Mouse (Mus musculus): ENCODE measurements at regions not wholly inside any gene's neighbourhood (a gene's known extent, or its start where the extent isn't known, plus 50 kb on each side); places are given as distances from the start of the nearest gene placed in this dataset.

DNA sequence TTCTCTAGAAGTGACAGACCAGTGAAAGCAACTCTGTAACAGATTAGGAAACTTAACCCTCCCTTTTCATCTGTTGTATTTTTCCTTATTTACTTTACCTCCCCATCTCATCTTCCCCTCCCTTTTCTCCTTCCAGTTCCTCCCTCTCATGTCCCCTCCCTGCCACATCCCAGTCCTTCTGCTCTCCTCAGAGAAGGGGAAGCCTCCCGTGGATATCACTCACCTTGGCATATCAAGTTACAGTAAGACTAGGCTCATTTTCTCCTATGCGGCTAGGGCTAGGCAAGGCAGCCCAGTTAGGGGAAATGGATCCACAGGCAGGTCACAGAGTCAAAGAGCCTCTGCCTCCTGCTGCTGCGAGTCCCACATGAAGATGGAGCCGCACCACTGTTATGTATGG, 75.0 kb upstream of the Adra1b start:
- TF ChIP-seq CTCF (IDR thresholded peaks at IDR 0.05; ENCODE audit: control insufficient read depth, insufficient read depth, insufficient replicate concordance, low read depth, low read length) (no peak), POLR2A (IDR thresholded peaks at IDR 0.05; ENCODE audit: control insufficient read depth, low read depth, low read length) (no peak)

DNA sequence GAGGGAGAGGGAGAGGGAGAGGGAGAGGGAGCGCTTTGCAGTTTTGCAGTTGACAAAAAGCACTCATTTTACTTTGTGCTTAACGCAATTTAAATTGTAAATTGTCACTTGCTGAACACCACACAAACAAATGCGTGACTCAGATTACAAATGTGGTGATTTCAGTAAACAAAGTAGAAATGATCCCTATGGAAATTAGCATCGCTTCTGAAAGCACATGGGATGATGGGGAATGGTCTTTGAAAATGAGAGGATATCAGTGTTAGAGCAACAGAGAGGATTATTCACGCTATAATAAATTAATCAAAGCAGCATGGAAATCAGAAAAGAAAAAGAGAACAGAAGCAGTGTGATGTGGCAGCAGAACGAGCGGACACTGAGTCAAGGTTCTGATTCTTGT, 78.4 kb upstream of the Adra1b start:
- no peaks in the 10 kb centered on the region for H3K4me1 ChIP-seq (ENCODE audit: control insufficient read depth, insufficient read depth, low read length)
- H3K27me3 ChIP-seq (ENCODE audit: control insufficient read depth, insufficient read depth, low read length), result no peaks in the 10 kb centered on the region
- no peak overlapping the region for H3K4me3 ChIP-seq (ENCODE audit: control insufficient read depth, low read depth, low read length)
- H3K36me3 ChIP-seq (ENCODE audit: control insufficient read depth, insufficient read depth, low read length), result no peaks in the 10 kb centered on the region
- TF ChIP-seq CTCF (IDR thresholded peaks at IDR 0.05; ENCODE audit: control insufficient read depth, insufficient read depth, insufficient replicate concordance, low read depth, low read length), result no peak
- TF ChIP-seq POLR2A (IDR thresholded peaks at IDR 0.05; ENCODE audit: control insufficient read depth, low read depth, low read length), result no peak
- no peak overlapping the region for H3K27ac ChIP-seq (ENCODE audit: control insufficient read depth, insufficient read depth, low read depth, low read length)

More for the DNA sequence above, 75.0 kb upstream of the Adra1b start:
- no peak overlapping the region for H3K27ac ChIP-seq (ENCODE audit: control insufficient read depth, insufficient read depth, low read depth, low read length)
- no peak overlapping the region for H3K4me3 ChIP-seq (ENCODE audit: control insufficient read depth, low read depth, low read length)
- H3K36me3 ChIP-seq (ENCODE audit: control insufficient read depth, insufficient read depth, low read length), result no peaks in the 10 kb centered on the region
- no peaks in the 10 kb centered on the region for H3K4me1 ChIP-seq (ENCODE audit: control insufficient read depth, insufficient read depth, low read length)
- H3K27me3 ChIP-seq (ENCODE audit: control insufficient read depth, insufficient read depth, low read length), result no peaks in the 10 kb centered on the region

DNA sequence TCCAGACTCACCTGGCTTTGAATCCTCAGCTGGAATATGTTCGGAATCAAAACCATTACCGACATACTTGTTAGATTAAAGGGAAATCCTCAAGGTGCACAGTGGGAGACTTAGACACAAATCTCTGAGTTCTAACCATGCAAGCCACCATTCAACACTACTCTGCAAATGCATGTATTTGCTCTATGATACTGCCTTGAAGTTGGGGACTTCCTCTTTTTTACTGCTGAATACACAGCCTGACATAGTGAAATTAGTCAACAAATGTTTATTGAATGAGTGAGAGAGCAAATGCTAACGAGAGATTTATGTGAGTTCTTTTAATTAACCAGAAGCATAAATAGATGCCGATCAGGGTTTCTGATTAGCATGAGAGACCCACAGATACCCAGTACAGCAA, 79.4 kb upstream of the Adra1b start:
- no peak overlapping the region for H3K27ac ChIP-seq (ENCODE audit: control insufficient read depth, insufficient read depth, low read depth, low read length)
- no peaks in the 10 kb centered on the region for H3K27me3 ChIP-seq (ENCODE audit: control insufficient read depth, insufficient read depth, low read length)
- no peaks in the 10 kb centered on the region for H3K4me1 ChIP-seq (ENCODE audit: control insufficient read depth, insufficient read depth, low read length)
- TF ChIP-seq POLR2A (IDR thresholded peaks at IDR 0.05; ENCODE audit: control insufficient read depth, low read depth, low read length) (no peak), CTCF (IDR thresholded peaks at IDR 0.05; ENCODE audit: control insufficient read depth, insufficient read depth, insufficient replicate concordance, low read depth, low read length) (no peak)
- H3K36me3 ChIP-seq (ENCODE audit: control insufficient read depth, insufficient read depth, low read length), result no peaks in the 10 kb centered on the region
- H3K4me3 ChIP-seq (ENCODE audit: control insufficient read depth, low read depth, low read length), result no peak overlapping the region

DNA sequence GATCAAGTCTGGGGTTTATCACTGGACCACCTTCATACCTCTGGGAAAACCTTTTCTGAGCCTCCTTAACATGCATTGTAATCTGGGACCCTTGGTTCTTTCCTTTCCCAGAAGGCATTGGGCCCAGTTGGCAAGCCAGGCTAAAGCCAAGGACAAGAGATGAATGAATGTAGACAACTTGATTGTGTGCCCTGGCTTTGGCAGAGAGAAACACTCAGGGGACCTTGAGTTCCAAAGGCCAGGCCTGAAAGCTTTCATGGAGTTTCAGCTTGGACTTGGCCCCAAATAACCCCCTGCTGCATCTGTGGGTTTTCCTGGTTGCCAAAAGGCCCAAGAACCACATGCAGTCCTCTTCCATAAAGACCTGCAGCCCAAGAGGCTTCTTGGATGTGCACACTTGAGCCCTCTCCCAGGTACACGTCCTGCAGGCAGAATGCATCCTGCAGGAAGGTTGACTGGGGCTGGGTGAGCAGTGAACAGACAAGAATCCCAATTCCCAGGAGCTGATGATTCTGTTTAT, 89.0 kb upstream of the Adra1b start:
- TF ChIP-seq CTCF (IDR thresholded peaks at IDR 0.05; ENCODE audit: control insufficient read depth, insufficient read depth, insufficient replicate concordance, low read depth, low read length), result no peak
- TF ChIP-seq POLR2A (IDR thresholded peaks at IDR 0.05; ENCODE audit: control insufficient read depth, low read depth, low read length), result no peak
- Histone ChIP-seq H3K4me1 (ENCODE audit: control insufficient read depth, insufficient read depth, low read length) (no peaks in the 10 kb centered on the region), H3K27ac (ENCODE audit: control insufficient read depth, insufficient read depth, low read depth, low read length) (no peak overlapping the region), H3K4me3 (ENCODE audit: control insufficient read depth, low read depth, low read length) (no peak overlapping the region), H3K36me3 (ENCODE audit: control insufficient read depth, insufficient read depth, low read length) (no peaks in the 10 kb centered on the region), H3K27me3 (ENCODE audit: control insufficient read depth, insufficient read depth, low read length) (no peaks in the 10 kb centered on the region)

DNA sequence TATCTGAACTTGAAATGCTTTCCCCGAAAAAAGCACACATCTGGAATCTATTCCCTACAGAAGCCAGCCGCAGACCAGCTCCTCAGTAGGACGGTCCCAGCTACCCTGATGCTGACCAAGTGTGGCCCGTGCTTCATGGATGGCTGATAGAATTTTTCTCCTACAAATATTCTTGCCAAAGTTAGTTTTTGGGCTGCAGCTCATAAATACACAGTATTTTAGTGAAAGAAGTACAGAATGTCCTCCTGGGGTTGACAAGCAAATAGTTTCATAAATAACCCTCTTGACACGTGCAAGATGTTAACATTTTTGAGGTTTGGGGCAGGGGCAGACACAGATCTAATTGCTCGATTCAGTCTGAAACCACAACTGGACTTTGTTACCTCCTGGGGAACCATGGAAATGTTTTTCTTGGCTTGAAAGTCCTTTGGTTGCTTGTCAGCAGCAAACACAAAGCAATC, 91.0 kb upstream of the Adra1b start:
- no peaks in the 10 kb centered on the region for H3K27me3 ChIP-seq (ENCODE audit: control insufficient read depth, insufficient read depth, low read length)
- no peaks in the 10 kb centered on the region for H3K4me1 ChIP-seq (ENCODE audit: control insufficient read depth, insufficient read depth, low read length)
- H3K27ac ChIP-seq (ENCODE audit: control insufficient read depth, insufficient read depth, low read depth, low read length), result no peak overlapping the region
- TF ChIP-seq POLR2A (IDR thresholded peaks at IDR 0.05; ENCODE audit: control insufficient read depth, low read depth, low read length) (no peak), CTCF (IDR thresholded peaks at IDR 0.05; ENCODE audit: control insufficient read depth, insufficient read depth, insufficient replicate concordance, low read depth, low read length) (no peak)
- no peak overlapping the region for H3K4me3 ChIP-seq (ENCODE audit: control insufficient read depth, low read depth, low read length)
- H3K36me3 ChIP-seq (ENCODE audit: control insufficient read depth, insufficient read depth, low read length), result no peaks in the 10 kb centered on the region

DNA sequence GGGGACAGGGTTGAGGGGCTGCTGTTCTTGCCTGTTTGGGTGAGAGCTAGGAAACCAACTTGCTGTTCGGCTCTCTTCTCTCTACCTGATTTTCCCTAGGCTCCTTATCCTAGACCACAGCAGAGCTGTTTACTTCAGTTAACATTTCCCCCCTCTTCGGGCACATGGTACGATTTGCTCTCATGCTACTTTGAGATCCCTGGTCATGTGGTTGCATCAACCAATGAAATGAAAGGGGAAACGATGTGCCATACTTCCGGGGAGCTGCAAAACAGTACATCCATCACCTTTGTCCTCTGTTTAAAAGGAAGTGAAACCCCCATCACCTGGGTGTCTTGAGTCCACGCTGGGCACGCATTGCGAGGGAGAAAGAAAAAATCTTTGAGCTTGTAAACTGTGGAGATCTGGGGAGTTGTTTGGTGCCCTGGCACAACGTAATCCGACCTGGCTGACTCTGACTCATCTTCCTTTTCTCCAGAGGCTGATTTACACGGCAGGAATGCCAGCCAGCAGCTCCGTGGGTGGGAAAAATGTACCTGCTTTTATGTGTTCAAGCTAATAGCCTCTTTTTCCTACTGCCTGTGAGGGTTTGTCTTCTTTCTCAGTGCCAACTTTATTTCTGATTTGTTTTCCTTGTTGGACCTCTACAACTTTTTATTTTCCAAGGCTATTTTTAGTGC, 97.2 kb upstream of the Adra1b start:
- TF ChIP-seq POLR2A (IDR thresholded peaks at IDR 0.05; ENCODE audit: control insufficient read depth, low read depth, low read length), result no peak
- TF ChIP-seq CTCF (IDR thresholded peaks at IDR 0.05; ENCODE audit: control insufficient read depth, insufficient read depth, insufficient replicate concordance, low read depth, low read length), result no peak
- no peaks in the 10 kb centered on the region for H3K4me1 ChIP-seq (ENCODE audit: control insufficient read depth, insufficient read depth, low read length)
- H3K4me3 ChIP-seq (ENCODE audit: control insufficient read depth, low read depth, low read length), result no peak overlapping the region
- no peaks in the 10 kb centered on the region for H3K36me3 ChIP-seq (ENCODE audit: control insufficient read depth, insufficient read depth, low read length)
- H3K27ac ChIP-seq (ENCODE audit: control insufficient read depth, insufficient read depth, low read depth, low read length), result no peak overlapping the region
- no peaks in the 10 kb centered on the region for H3K27me3 ChIP-seq (ENCODE audit: control insufficient read depth, insufficient read depth, low read length)

DNA sequence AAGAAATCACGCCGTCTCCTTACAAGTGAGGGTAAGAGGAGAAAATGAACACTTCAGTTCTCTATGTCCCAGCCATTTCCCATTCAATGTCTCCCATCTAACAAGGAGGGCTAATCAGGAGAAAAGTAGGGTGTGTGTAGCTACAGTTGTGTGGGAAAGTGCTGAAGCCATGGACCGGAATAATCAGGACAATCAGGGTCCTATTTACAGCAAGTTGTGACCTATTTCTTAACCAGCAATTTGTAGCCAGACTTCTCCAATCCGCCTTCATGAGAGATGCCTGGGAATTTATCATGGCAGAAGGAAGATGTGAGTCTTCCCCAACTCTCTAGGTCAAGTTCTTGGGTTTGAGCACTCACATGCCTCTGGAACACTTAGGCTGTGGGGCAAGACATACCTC, 99.0 kb upstream of the Adra1b start:
- no peaks in the 10 kb centered on the region for H3K4me1 ChIP-seq (ENCODE audit: control insufficient read depth, insufficient read depth, low read length)
- no peak for TF ChIP-seq CTCF (IDR thresholded peaks at IDR 0.05; ENCODE audit: control insufficient read depth, insufficient read depth, insufficient replicate concordance, low read depth, low read length)
- no peak for TF ChIP-seq POLR2A (IDR thresholded peaks at IDR 0.05; ENCODE audit: control insufficient read depth, low read depth, low read length)
- no peaks in the 10 kb centered on the region for H3K36me3 ChIP-seq (ENCODE audit: control insufficient read depth, insufficient read depth, low read length)
- H3K27ac ChIP-seq (ENCODE audit: control insufficient read depth, insufficient read depth, low read depth, low read length), result no peak overlapping the region
- H3K27me3 ChIP-seq (ENCODE audit: control insufficient read depth, insufficient read depth, low read length), result no peaks in the 10 kb centered on the region
- no peak overlapping the region for H3K4me3 ChIP-seq (ENCODE audit: control insufficient read depth, low read depth, low read length)
